Mouse (Mus musculus): ENCODE measurements around the gene Ipo4. TPM values are rescaled to one million over a fixed set of nuclear protein-coding genes. Genes with fewer than 3 reads are reported as not detected.

Gene Ipo4
- total and polyA plus RNA-seq, 2 experiments = 16.8 to 53.0 TPM

GRCm38 (mm10) chr14:55585566-55585960 lies 50.2 kb downstream of the Ipo4 start:
- Histone ChIP-seq H3K9ac (ENCODE audit: low read depth, low read length) (no peak overlapping the region), H3K4me1 (ENCODE audit: control insufficient read depth, insufficient read depth, low read length) (peaks cover 8% of the 10 kb centered on the region), H3K4me3 (ENCODE audit: insufficient read depth, low read depth, low read length) (no peak overlapping the region), H3K27me3 (ENCODE audit: control insufficient read depth, insufficient read depth, low read length) (no peaks in the 10 kb centered on the region), H3K27ac (replicated peaks; ENCODE audit: insufficient read depth, low read depth, low read length) (peak overlapping the region; percentile 52), H3K36me3 (ENCODE audit: control insufficient read depth, insufficient read depth, low read length) (peaks cover 13% of the 10 kb centered on the region), H3K79me2 (ENCODE audit: control insufficient read depth, insufficient read depth, low read length) (no peaks in the 10 kb centered on the region; the same call in 1 of the 2 replicates)
- 15% methylated on average over 6 of the region's 6 CpGs for WGBS
- TF ChIP-seq POLR2A (IDR thresholded peaks at IDR 0.05; ENCODE audit: extremely low read depth, insufficient read depth, low read length) (no peak), CTCF (IDR thresholded peaks at IDR 0.05; ENCODE audit: low read depth, low read length) (no peak)
- peak; percentile 91 for DNase-seq (ENCODE audit: extremely low read depth, low read depth, low spot score)

DNA sequence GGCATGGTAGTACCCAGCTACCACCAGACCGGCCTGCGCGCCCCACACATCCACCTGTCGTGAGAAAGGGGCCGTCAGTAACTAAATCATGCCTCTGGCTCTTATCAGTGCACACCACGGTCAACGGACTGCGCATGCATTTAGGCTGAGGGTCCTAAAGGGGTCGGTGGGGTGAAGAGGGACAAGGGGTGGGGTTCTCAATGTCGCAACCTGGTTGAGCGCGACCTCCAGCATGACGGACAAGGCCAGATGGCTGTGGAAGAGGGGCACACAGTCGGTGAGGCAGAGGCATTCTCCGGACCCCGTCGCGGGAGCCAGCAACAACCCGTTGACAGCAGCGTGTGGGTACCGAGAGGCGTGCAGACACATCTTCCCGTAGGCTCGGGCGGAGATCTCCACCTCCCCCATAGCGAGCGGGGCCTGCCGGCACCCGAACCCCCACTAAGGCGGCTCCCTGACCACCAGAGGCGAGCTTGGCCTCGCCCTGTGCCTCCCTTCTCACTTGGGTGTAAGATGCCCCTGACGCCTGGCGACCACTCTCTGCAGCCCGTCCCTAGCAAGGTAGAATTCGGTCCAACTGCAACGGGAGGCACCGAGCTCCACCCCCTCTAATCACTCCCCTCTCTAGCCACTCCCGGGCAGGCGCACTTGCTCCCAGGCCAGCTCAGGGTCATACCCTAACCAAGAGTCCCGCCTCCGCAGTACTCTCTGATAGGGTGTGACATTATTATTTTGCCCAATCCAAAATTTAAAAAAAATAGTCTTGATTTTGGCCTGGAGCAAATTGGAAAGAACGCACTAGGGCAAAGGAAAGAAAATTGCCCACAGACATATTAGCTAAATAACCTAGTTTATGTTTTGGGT lies 50.8 kb downstream of the Ipo4 start, which contains the start of gene Emc9:
Gene Emc9 (minus strand): TSS at position 601 of the 864 bp plus-strand sequence.
- 2% methylated on average over 43 of the region's 43 CpGs for WGBS
- peak; percentile 89 for DNase-seq (ENCODE audit: extremely low read depth, low read depth, low spot score)
- Histone ChIP-seq H3K4me3 (ENCODE audit: insufficient read depth, low read depth, low read length) (peak within 1 kb of the TSS; percentile 81), H3K79me2 (ENCODE audit: control insufficient read depth, insufficient read depth, low read length) (peaks cover 5% of the 10 kb centered on the region; the same call in 1 of the 2 replicates), H3K9ac (ENCODE audit: low read depth, low read length) (peak within 1 kb of the TSS; percentile 80), H3K27me3 (ENCODE audit: control insufficient read depth, insufficient read depth, low read length) (no peaks in the 10 kb centered on the region), H3K36me3 (ENCODE audit: control insufficient read depth, insufficient read depth, low read length) (peaks cover 16% of the 10 kb centered on the region), H3K27ac (replicated peaks; ENCODE audit: insufficient read depth, low read depth, low read length) (peak within 1 kb of the TSS; percentile 62), H3K4me1 (ENCODE audit: control insufficient read depth, insufficient read depth, low read length) (peaks cover 8% of the 10 kb centered on the region)
- TF ChIP-seq POLR2A (IDR thresholded peaks at IDR 0.05; ENCODE audit: extremely low read depth, insufficient read depth, low read length) = peak; percentile 42; the same call in 1 of the 2 replicates
- no peak for TF ChIP-seq CTCF (IDR thresholded peaks at IDR 0.05; ENCODE audit: low read depth, low read length)

DNA sequence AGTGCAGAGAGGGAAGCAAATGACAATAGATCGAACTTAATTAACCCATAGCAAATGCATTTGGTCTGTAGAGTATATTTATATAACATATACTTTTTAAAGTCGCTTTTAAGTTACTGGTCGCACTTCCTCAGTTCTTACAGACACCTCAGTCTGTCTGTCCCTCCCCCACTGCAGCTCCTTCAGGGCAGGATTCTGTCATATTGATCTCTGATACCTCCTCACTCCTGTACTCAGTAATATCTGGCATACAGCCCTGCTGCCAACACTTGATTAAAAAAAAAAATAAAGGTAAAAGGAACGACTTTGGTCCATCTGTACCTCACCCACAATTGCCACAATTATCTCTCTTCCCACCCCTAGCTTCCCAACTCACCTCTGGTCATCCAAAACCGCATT lies 51.5 kb downstream of the Ipo4 start:
- peak; percentile 61 for DNase-seq (ENCODE audit: extremely low read depth, low read depth, low spot score)
- TF ChIP-seq POLR2A (IDR thresholded peaks at IDR 0.05; ENCODE audit: extremely low read depth, insufficient read depth, low read length) (no peak), CTCF (IDR thresholded peaks at IDR 0.05; ENCODE audit: low read depth, low read length) (no peak)
- 32% methylated on average over 5 of the region's 5 CpGs for WGBS

DNA sequence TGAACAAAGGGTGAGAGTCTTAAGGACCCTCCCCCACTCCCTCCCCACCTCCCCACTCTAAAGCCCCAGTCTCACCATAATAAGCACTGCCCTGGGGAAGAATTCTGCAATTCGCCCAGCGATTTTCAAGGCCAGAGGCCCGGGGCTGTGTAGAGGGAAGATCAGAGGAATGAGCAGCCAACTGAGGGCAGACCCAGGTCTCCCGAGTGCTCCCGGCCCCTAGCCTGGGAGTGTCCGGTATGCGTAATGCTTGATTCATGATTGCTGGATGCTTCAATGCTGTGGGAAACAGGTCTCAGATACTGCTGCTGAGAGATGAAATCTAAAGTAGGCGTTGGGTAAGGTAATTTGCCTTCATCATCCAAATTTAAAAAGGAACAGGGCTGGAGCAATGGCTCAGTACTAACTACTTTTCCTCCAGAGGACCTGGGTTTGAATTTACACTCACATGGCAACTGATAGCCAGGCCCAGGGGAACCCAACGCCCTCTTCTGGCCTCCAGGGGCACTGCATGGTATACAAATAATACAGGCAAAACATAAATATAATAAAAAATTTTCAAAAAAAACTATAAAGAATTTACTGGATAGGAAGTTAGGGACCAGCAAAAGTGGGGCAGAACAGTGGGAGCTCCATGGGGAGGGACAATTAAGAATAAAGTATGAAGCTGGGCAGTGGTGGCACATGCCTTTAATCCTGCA lies 53.6 kb downstream of the Ipo4 start:
- TF ChIP-seq CTCF (IDR thresholded peaks at IDR 0.05; ENCODE audit: low read depth, low read length) (peak; percentile 72), POLR2A (IDR thresholded peaks at IDR 0.05; ENCODE audit: extremely low read depth, insufficient read depth, low read length) (no peak)
- no peak for DNase-seq (ENCODE audit: extremely low read depth, low read depth, low spot score)

More for the DNA sequence above, 51.5 kb downstream of the Ipo4 start:
- Histone ChIP-seq H3K79me2 (ENCODE audit: control insufficient read depth, insufficient read depth, low read length) (peaks cover 6% of the 10 kb centered on the region; the same call in 1 of the 2 replicates), H3K27me3 (ENCODE audit: control insufficient read depth, insufficient read depth, low read length) (no peaks in the 10 kb centered on the region), H3K4me3 (ENCODE audit: insufficient read depth, low read depth, low read length) (peak overlapping the region; percentile 81), H3K4me1 (ENCODE audit: control insufficient read depth, insufficient read depth, low read length) (peaks cover 8% of the 10 kb centered on the region), H3K27ac (replicated peaks; ENCODE audit: insufficient read depth, low read depth, low read length) (peak overlapping the region; percentile 62), H3K9ac (ENCODE audit: low read depth, low read length) (peak overlapping the region; percentile 80), H3K36me3 (ENCODE audit: control insufficient read depth, insufficient read depth, low read length) (peaks cover 16% of the 10 kb centered on the region)

DNA sequence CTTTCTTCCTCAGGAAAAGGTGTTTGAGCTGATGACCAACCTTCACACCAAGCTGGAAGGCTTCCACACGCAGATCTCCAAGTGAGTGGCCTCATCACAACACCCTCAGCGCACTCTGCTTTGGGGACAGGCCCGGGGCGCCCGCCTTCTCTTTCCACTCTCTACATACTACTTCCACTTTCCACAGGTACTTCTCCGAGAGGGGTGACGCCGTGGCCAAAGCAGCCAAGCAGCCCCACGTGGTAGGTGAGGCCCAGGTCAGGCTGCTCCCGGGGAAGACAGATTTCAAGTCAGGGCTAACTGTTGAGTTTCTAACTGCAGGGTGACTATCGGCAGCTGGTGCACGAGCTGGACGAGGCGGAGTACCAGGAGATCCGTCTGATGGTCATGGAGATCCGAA lies 55.0 kb downstream of the Ipo4 start:
- DNase-seq (ENCODE audit: extremely low read depth, low read depth, low spot score) = no peak
- H3K9ac ChIP-seq (ENCODE audit: low read depth, low read length) = no peak overlapping the region
- H3K27me3 ChIP-seq (ENCODE audit: control insufficient read depth, insufficient read depth, low read length) = no peaks in the 10 kb centered on the region
- 0 out of 2 replicates have a peak, but pooled peaks cover 9% of the 10 kb centered on the region for H3K79me2 ChIP-seq (ENCODE audit: control insufficient read depth, insufficient read depth, low read length)
- no peak overlapping the region for H3K4me3 ChIP-seq (ENCODE audit: insufficient read depth, low read depth, low read length)
- no peak overlapping the region for H3K27ac ChIP-seq (replicated peaks; ENCODE audit: insufficient read depth, low read depth, low read length)
- TF ChIP-seq CTCF (IDR thresholded peaks at IDR 0.05; ENCODE audit: low read depth, low read length) = no peak
- TF ChIP-seq POLR2A (IDR thresholded peaks at IDR 0.05; ENCODE audit: extremely low read depth, insufficient read depth, low read length) = no peak
- 94% methylated on average over 16 of the region's 16 CpGs for WGBS
- peaks cover 4% of the 10 kb centered on the region for H3K4me1 ChIP-seq (ENCODE audit: control insufficient read depth, insufficient read depth, low read length)
- peaks cover 10% of the 10 kb centered on the region; the same call in 1 of the 2 replicates for H3K36me3 ChIP-seq (ENCODE audit: control insufficient read depth, insufficient read depth, low read length)

More for the DNA sequence above, 53.6 kb downstream of the Ipo4 start:
- H3K27ac ChIP-seq (replicated peaks; ENCODE audit: insufficient read depth, low read depth, low read length) = no peak overlapping the region
- H3K4me1 ChIP-seq (ENCODE audit: control insufficient read depth, insufficient read depth, low read length) = peaks cover 9% of the 10 kb centered on the region
- H3K36me3 ChIP-seq (ENCODE audit: control insufficient read depth, insufficient read depth, low read length) = peaks cover 12% of the 10 kb centered on the region; the same call in 1 of the 2 replicates
- H3K27me3 ChIP-seq (ENCODE audit: control insufficient read depth, insufficient read depth, low read length) = no peaks in the 10 kb centered on the region
- WGBS = 76% methylated on average over 9 of the region's 9 CpGs
- 0 out of 2 replicates have a peak, but pooled peaks cover 6% of the 10 kb centered on the region for H3K79me2 ChIP-seq (ENCODE audit: control insufficient read depth, insufficient read depth, low read length)
- no peak overlapping the region for H3K4me3 ChIP-seq (ENCODE audit: insufficient read depth, low read depth, low read length)
- no peak overlapping the region for H3K9ac ChIP-seq (ENCODE audit: low read depth, low read length)

Measured in liver, adult 2 months (tissue).